Mouse (Mus musculus) heart, adult 2 months (tissue): ENCODE measurements at regions not wholly inside any gene's neighbourhood (a gene's known extent, or its start where the extent isn't known, plus 50 kb on each side); places are given as distances from the start of the nearest gene placed in this dataset.

ENCODE experiments used
- DNase-seq, 2 experiments: peaks; one replicate each; pipeline ENCODE4 v3.0.0; 2021
- H3K27ac ChIP-seq: fragments of 200-600 bp; 2 replicates; pipeline ENCODE4 v1.8.1; 2022
- H3K27me3 ChIP-seq: fragments of 200-500 bp; 2 replicates; pipeline ENCODE4 v1.6.1; 2012; ENCODE audit warnings: mild to moderate bottlenecking, low read length, inconsistent platforms, mixed read lengths; ENCODE audit not compliant: control insufficient read depth, insufficient read depth
- H3K36me3 ChIP-seq: fragments of 200-500 bp; 2 replicates; pipeline ENCODE4 v1.6.1; 2012; ENCODE audit warnings: low read length, inconsistent platforms; ENCODE audit not compliant: control insufficient read depth, insufficient read depth
- H3K4me1 ChIP-seq: fragments of 200-500 bp; 2 replicates; pipeline ENCODE4 v1.6.1; 2011; ENCODE audit warnings: low read length; ENCODE audit not compliant: control insufficient read depth, insufficient read depth
- H3K4me3 ChIP-seq: fragments of 200-600 bp; 2 replicates; pipeline ENCODE4 v1.8.1; 2022
- H3K79me2 ChIP-seq: fragments of 200-500 bp; replicated peaks from 2 replicates; pipeline ENCODE4 v1.6.1; 2012; ENCODE audit warnings: mild to moderate bottlenecking, inconsistent platforms, low read length, moderate library complexity, mixed read lengths; ENCODE audit not compliant: control insufficient read depth, insufficient read depth
- H3K9ac ChIP-seq: fragments of 200-500 bp; 2 replicates; pipeline ENCODE4 v1.6.1; 2012; ENCODE audit warnings: low read depth, mild to moderate bottlenecking, control low read depth, inconsistent platforms, low read length, mixed read lengths
- CTCF ChIP-seq: fragments of 200-600 bp; IDR thresholded peaks from 2 replicates; pipeline ENCODE4 v1.8.1; 2022; ENCODE audit warnings: antibody characterized with exemption, mild to moderate bottlenecking, moderate library complexity
- EP300 ChIP-seq: fragments of 200-500 bp; IDR thresholded peaks from 2 replicates; pipeline ENCODE4 v1.6.1; 2011; ENCODE audit warnings: low read depth, low read length, control low read depth; ENCODE audit not compliant: insufficient read depth
- POLR2A ChIP-seq: fragments of 200-500 bp; IDR thresholded peaks from 2 replicates; pipeline ENCODE4 v1.6.1; 2011; ENCODE audit warnings: mild to moderate bottlenecking, low read depth, low read length, control low read depth; ENCODE audit not compliant: insufficient read depth
- WGBS: fragments of 180-500 bp; shearing (Covaris S2); methylation state at CpG from one replicate; pipeline ENCODE4 v1.1.7; 2018; 5-methylcytosine and 5-hydroxymethylcytosine counted together
- intact Hi-C: fragments of 180-260 bp; cut with DNase I; formaldehyde crosslinking; loops from one replicate; pipeline ENCODE4 v1.15.1; 2025

- DNase-seq = no peak
- Histone ChIP-seq H3K79me2 (no peaks in the 10 kb centered on the region), H3K27me3 (no peaks in the 10 kb centered on the region), H3K9ac (no peak overlapping the region), H3K36me3 (no peaks in the 10 kb centered on the region), H3K4me3 (no peak overlapping the region), H3K4me1 (no peaks in the 10 kb centered on the region), H3K27ac (no peak overlapping the region)
- TF ChIP-seq POLR2A = no peak
- no peak for TF ChIP-seq CTCF
- TF ChIP-seq EP300 = no peak
- intact Hi-C loops = no loop called here
- WGBS = 53% methylated on average over 3 of the region's 3 CpGs
Observed at GRCm38 (mm10) chr19:26545671-26546070, 59.2 kb upstream of the Smarca2 start.

- Histone ChIP-seq H3K36me3 (no peaks in the 10 kb centered on the region), H3K4me1 (no peaks in the 10 kb centered on the region), H3K27ac (no peak overlapping the region), H3K9ac (no peak overlapping the region), H3K4me3 (no peak overlapping the region), H3K79me2 (no peaks in the 10 kb centered on the region), H3K27me3 (no peaks in the 10 kb centered on the region)
- WGBS = 89% methylated on average over 6 of the region's 6 CpGs
- DNase-seq = no peak
- TF ChIP-seq EP300 = no peak
- TF ChIP-seq CTCF = no peak
- no peak for TF ChIP-seq POLR2A
- intact Hi-C loops = no loop called here
Observed at GRCm38 (mm10) chr19:26547522-26547921, 57.3 kb upstream of the Smarca2 start.

DNA sequence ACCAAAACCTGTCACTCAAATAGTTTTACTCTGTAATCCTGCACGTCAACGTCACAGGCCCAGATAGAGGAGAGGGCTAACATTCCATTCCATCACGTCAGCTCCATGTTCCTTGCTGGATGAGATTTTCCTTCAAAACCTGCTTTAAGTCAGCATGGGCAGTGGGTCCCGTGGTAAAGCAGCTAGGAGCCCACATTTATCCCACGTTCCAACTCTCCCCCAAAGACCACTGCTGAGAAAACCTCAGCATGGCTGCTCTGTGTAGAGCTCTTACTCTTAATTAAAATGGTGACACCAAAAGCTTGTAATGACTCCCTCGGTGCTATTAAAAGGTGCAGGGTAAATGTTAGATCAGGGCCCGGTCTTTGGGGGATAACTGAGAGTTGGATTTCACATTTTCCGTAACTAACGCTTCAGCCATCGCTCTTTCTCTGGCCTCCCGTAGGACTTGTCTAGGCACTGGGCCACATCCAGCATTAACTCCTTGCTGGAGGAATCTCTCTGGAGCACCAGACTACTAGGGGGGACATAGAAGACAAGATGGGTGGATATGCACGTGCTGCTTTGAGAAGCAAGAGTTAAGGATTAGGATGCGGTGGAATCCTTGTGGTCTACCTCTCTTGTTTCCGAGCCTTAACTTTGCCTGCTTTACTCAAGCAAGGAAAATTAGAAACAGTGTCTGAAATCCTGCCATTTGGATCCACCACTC is 56.1 kb upstream of the Smarca2 start:
- no peak for TF ChIP-seq POLR2A
- no peak for TF ChIP-seq CTCF
- TF ChIP-seq EP300 = no peak
- Histone ChIP-seq H3K36me3 (no peaks in the 10 kb centered on the region), H3K4me3 (no peak overlapping the region), H3K27ac (no peak overlapping the region), H3K9ac (no peak overlapping the region), H3K4me1 (no peaks in the 10 kb centered on the region), H3K79me2 (no peaks in the 10 kb centered on the region), H3K27me3 (no peaks in the 10 kb centered on the region)
- DNase-seq = no peak
- intact Hi-C loops = no loop called here
- 66% methylated on average over 14 of the region's 14 CpGs for WGBS

GRCm38 (mm10) chr19:26550299-26550698 is 54.6 kb upstream of the Smarca2 start:
- Histone ChIP-seq H3K27me3 (no peaks in the 10 kb centered on the region), H3K4me1 (no peaks in the 10 kb centered on the region), H3K27ac (no peak overlapping the region), H3K9ac (no peak overlapping the region), H3K4me3 (no peak overlapping the region), H3K36me3 (no peaks in the 10 kb centered on the region), H3K79me2 (no peaks in the 10 kb centered on the region)
- intact Hi-C loops = no loop called here
- TF ChIP-seq POLR2A (no peak), EP300 (no peak), CTCF (no peak)
- WGBS = 52% methylated on average over 5 of the region's 5 CpGs
- no peak for DNase-seq
